Mouse (Mus musculus) myocyte (in vitro differentiated cells): ENCODE measurements at regions not wholly inside any gene's neighbourhood (a gene's known extent, or its start where the extent isn't known, plus 50 kb on each side); places are given as distances from the start of the nearest gene placed in this dataset.

Experiments
- CEBPB ChIP-seq: IDR thresholded peaks from 2 replicates; pipeline ENCODE4 v1.6.1; 2011; ENCODE audit warnings: mild to moderate bottlenecking, moderate library complexity; ENCODE audit not compliant: poor library complexity, insufficient read depth, severe bottlenecking
- E2F4 ChIP-seq: IDR thresholded peaks from one replicate; pipeline ENCODE4 v1.6.1; 2011; ENCODE audit warnings: mild to moderate bottlenecking, control low read depth, moderate library complexity; ENCODE audit not compliant: insufficient read depth
- MAX ChIP-seq: IDR thresholded peaks from one replicate; pipeline ENCODE4 v1.6.1; 2011; ENCODE audit warnings: low read depth, mild to moderate bottlenecking, control low read depth
- MYOG ChIP-seq, 3 experiments: IDR thresholded peaks; one replicate each; pipeline ENCODE4 v1.6.1; 2011; ENCODE audit warnings: control low read depth in 2 of 3, low read depth in 2 of 3, mild to moderate bottlenecking in 2 of 3; ENCODE audit not compliant: insufficient read length in 2 of 3, control insufficient read depth in 1 of 3, insufficient read depth in 1 of 3
- POLR2A ChIP-seq: IDR thresholded peaks from one replicate; pipeline ENCODE4 v1.6.1; 2011; ENCODE audit warnings: low read depth, mild to moderate bottlenecking, control low read depth, moderate library complexity; ENCODE audit not compliant: insufficient read length
- POLR2AphosphoS2 ChIP-seq: IDR thresholded peaks from one replicate; pipeline ENCODE4 v1.6.1; 2011; ENCODE audit warnings: low read depth, control low read depth; ENCODE audit not compliant: insufficient read length
- USF1 ChIP-seq: IDR thresholded peaks from one replicate; pipeline ENCODE4 v1.6.1; 2011; ENCODE audit warnings: low read depth, mild to moderate bottlenecking, control low read depth, moderate library complexity

DNA sequence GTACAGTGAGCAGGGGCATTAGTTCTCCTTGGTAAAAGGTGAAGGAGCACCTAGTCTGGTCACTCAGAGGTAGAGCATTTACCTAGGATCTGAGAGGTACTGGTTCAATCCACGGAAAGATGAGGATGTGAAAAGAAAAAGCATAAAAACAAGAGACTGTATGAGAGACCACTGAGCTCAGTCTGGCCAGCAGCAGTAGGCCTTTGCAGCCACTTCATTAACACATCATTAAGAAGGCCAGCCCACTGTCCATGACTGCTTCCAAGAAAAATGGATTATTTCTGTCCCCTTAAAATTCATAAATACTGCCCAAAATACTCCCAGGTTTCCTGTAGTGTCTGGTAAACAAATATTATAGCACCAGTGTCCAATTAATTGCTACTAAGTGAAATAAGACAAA is 499.3 kb upstream of the 4930578C19Rik start:
- TF ChIP-seq POLR2A (no peak), MYOG (IDR thresholded peaks at IDR 0.05; ENCODE audit: control insufficient read depth in 1 of 3, insufficient read depth in 1 of 3, insufficient read length in 2 of 3, low read depth in 2 of 3) (no peak), USF1 (no peak), E2F4 (no peak), POLR2AphosphoS2 (no peak), CEBPB (no peak), MAX (no peak)
